Mouse (Mus musculus) megakaryocyte progenitor cell, adult 5-6 weeks (primary cell): ENCODE measurements around the gene Lhpp. TPM values are rescaled to one million over a fixed set of nuclear protein-coding genes. Genes with fewer than 3 reads are reported as not detected.

Source experiments
- ATAC-seq: replicated peaks from 2 replicates; pipeline ENCODE4 v1.8.0; 2016; ENCODE audit warnings: mild to moderate bottlenecking, moderate TSS enrichment, inconsistent platforms; ENCODE audit not compliant: poor library complexity
- total RNA-seq, 2 experiments: library from RNA; stranded (forward) in 1 of 2; stranded (reverse) in 1 of 2; fragments of 157-497, 149-512 nt in 1 of 2; fragments of 200-1000 nt in 1 of 2; gene quantifications; 2 replicates each; pipeline versions ENCODE4 v1.2.3 to v1.2.4; 2015 to 2017

Lhpp gene
- total RNA-seq, 2 experiments from 2014 or later: 9.1 to 14.2 TPM

- ATAC-seq: no peak
Measured at GRCm38 (mm10) chr7:132732136-132732789, 121.8 kb downstream of the Lhpp start.

- ATAC-seq: no peak
Measured at GRCm38 (mm10) chr7:132733521-132733920, 123.1 kb downstream of the Lhpp start.

GRCm38 (mm10) chr7:132734222-132734621 lies 123.8 kb downstream of the Lhpp start:
- no peak for ATAC-seq

GRCm38 (mm10) chr7:132735145-132735544 lies 124.7 kb downstream of the Lhpp start:
- ATAC-seq: peak; percentile 88

- no peak for ATAC-seq
Measured at GRCm38 (mm10) chr7:132736099-132736862, 125.8 kb downstream of the Lhpp start.

- peak; percentile 30 for ATAC-seq
Measured at GRCm38 (mm10) chr7:132738844-132739243, 128.4 kb downstream of the Lhpp start.

GRCm38 (mm10) chr7:132739829-132740228 lies 129.4 kb downstream of the Lhpp start:
- 0 out of 2 replicates have a peak, but pooled peaks have one; percentile 6 for ATAC-seq

GRCm38 (mm10) chr7:132742912-132743311 lies 132.5 kb downstream of the Lhpp start:
- no peak for ATAC-seq

GRCm38 (mm10) chr7:132747096-132747495 lies 136.7 kb downstream of the Lhpp start:
- 0 out of 2 replicates have a peak, but pooled peaks have one; percentile 23 for ATAC-seq

GRCm38 (mm10) chr7:132748076-132748769 lies 137.8 kb downstream of the Lhpp start:
- ATAC-seq: no peak

- ATAC-seq: no peak
Measured at GRCm38 (mm10) chr7:132749504-132749903, 139.1 kb downstream of the Lhpp start.

- no peak for ATAC-seq
Measured at GRCm38 (mm10) chr7:132751716-132752115, 141.3 kb downstream of the Lhpp start.

GRCm38 (mm10) chr7:132753518-132754388 lies 143.3 kb downstream of the Lhpp start:
- ATAC-seq: peak; percentile 53; the same call in 1 of the 2 replicates

- ATAC-seq: no peak
Measured at GRCm38 (mm10) chr7:132754389-132754750, 143.9 kb downstream of the Lhpp start.

Other genes with a start within 250 kb of the Lhpp start
- gene Oat, start 34.2 kb upstream of the Lhpp start, total RNA-seq (2015): 92.6 and 99.4 TPM in 2 replicates
- 110 TPM in 2 replicates for gene Oat, start 34.2 kb upstream of the Lhpp start, total RNA-seq (2017)
- not detected in 2 replicates for gene Nkx1-2, start 11.0 kb upstream of the Lhpp start, total RNA-seq (2015)
- not detected in 2 replicates for gene Nkx1-2, start 11.0 kb upstream of the Lhpp start, total RNA-seq (2017)
- 16.0 and 21.5 TPM in 2 replicates for gene Fam53b, start 203.2 kb downstream of the Lhpp start, total RNA-seq (2015)
- 12.2 and 15.9 TPM in 2 replicates for gene Fam53b, start 203.2 kb downstream of the Lhpp start, total RNA-seq (2017)
- gene Eef1akmt2, start 242.0 kb downstream of the Lhpp start, total RNA-seq (2015): 27.3 and 38.6 TPM in 2 replicates
- 48.3 and 48.9 TPM in 2 replicates for gene Eef1akmt2, start 242.0 kb downstream of the Lhpp start, total RNA-seq (2017)
- 48.6 and 48.9 TPM in 2 replicates for gene Abraxas2, start 248.6 kb downstream of the Lhpp start, total RNA-seq (2015)
- gene Abraxas2, start 248.6 kb downstream of the Lhpp start, total RNA-seq (2017): 38.6 and 45.9 TPM in 2 replicates